Mouse (Mus musculus) ES-E14 (cell line): ENCODE data around the gene Ccnj.

Source experiments
- CHD2 ChIP-seq: IDR thresholded peaks from 2 replicates; pipeline ENCODE4 v1.6.1; 2014; ENCODE audit warnings: mild to moderate bottlenecking, low read depth, low read length, inconsistent platforms
- MAFK ChIP-seq: IDR thresholded peaks from 2 replicates; pipeline ENCODE4 v1.6.1; 2014; ENCODE audit warnings: mild to moderate bottlenecking, low read depth, low read length, inconsistent platforms; ENCODE audit not compliant: insufficient read depth
- ZC3H11A ChIP-seq: IDR thresholded peaks from 2 replicates; pipeline ENCODE4 v1.6.1; 2012; ENCODE audit warnings: low read depth, mild to moderate bottlenecking, inconsistent platforms, low read length, borderline replicate concordance

DNA sequence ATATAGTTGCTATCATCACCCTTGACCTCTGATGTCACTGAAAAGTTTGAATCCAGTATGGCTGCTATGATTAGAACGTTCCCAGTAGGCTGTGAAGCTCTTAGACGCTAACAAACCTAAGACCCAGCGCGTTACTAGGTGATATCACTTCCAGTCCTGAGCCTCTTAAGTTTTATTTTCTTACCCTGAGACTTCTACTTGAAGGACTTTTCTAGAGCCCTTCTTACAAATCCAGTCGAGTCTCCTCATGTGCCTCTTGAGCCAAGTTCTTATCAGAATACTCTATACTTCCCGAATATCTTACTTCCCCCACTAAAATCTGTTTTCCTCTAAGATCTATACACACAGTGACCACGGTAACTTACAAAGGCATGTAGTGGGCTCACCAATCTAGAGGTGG is 7.1 kb downstream of the Ccnj start:
- TF ChIP-seq MAFK (no peak), ZC3H11A (no peak), CHD2 (no peak)
